In genomic region chrX:47998412-47998811, GRCm38 (mm10) we compare ENCODE assay signal across 19 mouse cellular contexts. TPM values are rescaled to one million over a fixed set of nuclear protein-coding genes. Genes with fewer than 3 reads are reported as not detected.
DNase-seq lines count a peak whose midpoint lies in the region; ATAC-seq lines count a peak whose summit lies in the region.
"Had no signal": no experiment of that assay in that cellular context is flagged by ENCODE, and none has a peak within 500 bp of the region (broad histone marks: within the 10 kb centered on the region; RNA-seq: fewer than 3 reads in every experiment).

No protein-coding gene starts in this region.

- intact Hi-C loops in heart, postnatal 14 days (cut with DNase I) = no loop called here

- peak; percentile 71 for ATAC-seq in activated CD4-positive, CD25-positive, alpha-beta regulatory T cell, adult 4 months
- ATAC-seq: forebrain, embryonic 14.5 days; midbrain, embryonic 15.5 days; Patski had no signal

- peak; percentile 10 for DNase-seq in kidney, adult 11 months
- DNase-seq in kidney, postnatal 10 days = no peak
- peak; percentile 65 for DNase-seq in CD4-positive helper T cell, adult 2 months (ENCODE audit: low read depth, low spot score)
- peak; percentile 28 for DNase-seq in splenic B cell, adult 2 months (ENCODE audit: low read depth, low spot score)
- DNase-seq in spleen, postnatal 4 days (ENCODE audit: low spot score in 2 of 2) = no peak
- DNase-seq in heart, postnatal 14 days = no peak
- DNase-seq: adrenal gland, adult 8-10 months; cerebellum, adult 8-10 months; cerebellum, postnatal 36 days; embryo, embryonic 11 days; retina, postnatal 1 day; thymus, adult 18-20 months; thymus, postnatal 36 days had no signal

- no peaks in the 10 kb centered on the region for H3K27me3 ChIP-seq in splenic B cell, adult 2 months (ENCODE audit: control insufficient read depth, insufficient read depth, low read length, poor library complexity, severe bottlenecking)
- H3K27me3 ChIP-seq: hindbrain, embryonic 13.5 days; midbrain, embryonic 15.5 days; neural tube, embryonic 13.5 days had no signal

- H3K36me3 ChIP-seq in splenic B cell, adult 2 months (ENCODE audit: control insufficient read depth, insufficient read depth, low read length, poor library complexity, severe bottlenecking) = no peaks in the 10 kb centered on the region
- H3K36me3 ChIP-seq: hindbrain, embryonic 13.5 days; midbrain, embryonic 15.5 days; neural tube, embryonic 13.5 days had no signal

RNA-seq across cellular contexts. Expression of gene Apln, which starts 36.2 kb away (rescaled TPM):
- under 1 TPM; 0.21 to 0.57 TPM for polyA plus RNA-seq in activated CD4-positive, CD25-positive, alpha-beta regulatory T cell, adult 4 months (2017; shearing (Covaris generic))
- total RNA-seq in heart, postnatal 14 days (2021) = 10 to 100 TPM; 13.2 to 20.6 TPM

Comparison
In these comparisons a context has a peak if more than half of its experiments do, and no peak if none do; other contexts are left out.
1. DNase-seq: peak in kidney, adult 11 months (single experiment), CD4-positive helper T cell, adult 2 months (single experiment) and splenic B cell, adult 2 months (single experiment); none in kidney, postnatal 10 days (single experiment), spleen, postnatal 4 days (0 of 2) and heart, postnatal 14 days (0 of 2).